Mouse (Mus musculus): Measurements from ENCODE around the gene Olfr287. TPM values are rescaled to one million over a fixed set of nuclear protein-coding genes. Genes with fewer than 3 reads are reported as not detected.
A peak's percentile ranks its signal among the peaks of the same experiment; 100 is the strongest.

Gene Olfr287
- total RNA-seq, 2 experiments from 2014 or later, result not detected

- intact Hi-C loops (cut with DNase I), result loop anchor here (5.0 to 10.0 kb wide), 2 partner anchors 79 to 206 kb away; partner anchors contain the start of genes Pfkm, Senp1 and Tmem106c
- no peak for DNase-seq (ENCODE audit: low spot score)
Observed at GRCm38 (mm10) chr15:98170917-98171316, 49.9 kb downstream of the Olfr287 start.

DNA sequence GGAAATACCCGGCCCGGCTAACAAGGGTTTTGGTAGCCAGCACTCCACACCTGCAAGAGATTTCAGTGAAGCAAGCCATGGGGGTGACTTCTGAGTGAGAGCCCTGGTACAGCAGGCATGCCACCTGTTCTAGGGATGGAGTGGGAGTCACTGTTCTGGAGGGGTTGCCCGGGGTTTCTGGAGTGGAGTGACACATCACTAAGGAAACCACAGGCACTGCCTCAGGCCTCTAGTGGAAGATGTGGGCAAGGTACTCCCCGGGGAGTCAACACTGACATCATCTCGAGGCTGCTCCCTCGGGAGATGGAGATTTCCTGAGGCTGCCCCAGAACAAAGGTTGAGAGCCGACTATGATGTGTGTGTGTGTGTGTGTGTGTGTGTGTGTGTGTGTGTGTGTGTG lies 50.5 kb downstream of the Olfr287 start:
- intact Hi-C loops (cut with DNase I), result loop anchor here (5.0 to 10.0 kb wide), 2 partner anchors 78 to 206 kb away; partner anchors contain the start of genes Pfkm, Senp1 and Tmem106c
- DNase-seq (ENCODE audit: low spot score), result no peak

- intact Hi-C loops (cut with DNase I), result no loop called here
- no peak for DNase-seq (ENCODE audit: low spot score)
Observed at GRCm38 (mm10) chr15:98168622-98169004, 52.2 kb downstream of the Olfr287 start.

GRCm38 (mm10) chr15:98167645-98168621 lies 52.9 kb downstream of the Olfr287 start:
- DNase-seq (ENCODE audit: low spot score), result peak; percentile 35
- intact Hi-C loops (cut with DNase I), result no loop called here

GRCm38 (mm10) chr15:98166963-98167644 lies 53.8 kb downstream of the Olfr287 start, which contains the start of gene Ccdc184:
Gene Ccdc184, plus strand, starts transcription at chr15:98167158.
- DNase-seq (ENCODE audit: low spot score), result no peak
- intact Hi-C loops (cut with DNase I), result no loop called here

GRCm38 (mm10) chr15:98165525-98165924 lies 55.3 kb downstream of the Olfr287 start, which contains the start of gene Asb8:
Gene Asb8, minus strand, starts transcription at chr15:98165625.
- intact Hi-C loops (cut with DNase I), result no loop called here
- DNase-seq (ENCODE audit: low spot score), result no peak

GRCm38 (mm10) chr15:98162561-98162960 lies 58.3 kb downstream of the Olfr287 start:
- intact Hi-C loops (cut with DNase I), result no loop called here
- DNase-seq (ENCODE audit: low spot score), result no peak

DNA sequence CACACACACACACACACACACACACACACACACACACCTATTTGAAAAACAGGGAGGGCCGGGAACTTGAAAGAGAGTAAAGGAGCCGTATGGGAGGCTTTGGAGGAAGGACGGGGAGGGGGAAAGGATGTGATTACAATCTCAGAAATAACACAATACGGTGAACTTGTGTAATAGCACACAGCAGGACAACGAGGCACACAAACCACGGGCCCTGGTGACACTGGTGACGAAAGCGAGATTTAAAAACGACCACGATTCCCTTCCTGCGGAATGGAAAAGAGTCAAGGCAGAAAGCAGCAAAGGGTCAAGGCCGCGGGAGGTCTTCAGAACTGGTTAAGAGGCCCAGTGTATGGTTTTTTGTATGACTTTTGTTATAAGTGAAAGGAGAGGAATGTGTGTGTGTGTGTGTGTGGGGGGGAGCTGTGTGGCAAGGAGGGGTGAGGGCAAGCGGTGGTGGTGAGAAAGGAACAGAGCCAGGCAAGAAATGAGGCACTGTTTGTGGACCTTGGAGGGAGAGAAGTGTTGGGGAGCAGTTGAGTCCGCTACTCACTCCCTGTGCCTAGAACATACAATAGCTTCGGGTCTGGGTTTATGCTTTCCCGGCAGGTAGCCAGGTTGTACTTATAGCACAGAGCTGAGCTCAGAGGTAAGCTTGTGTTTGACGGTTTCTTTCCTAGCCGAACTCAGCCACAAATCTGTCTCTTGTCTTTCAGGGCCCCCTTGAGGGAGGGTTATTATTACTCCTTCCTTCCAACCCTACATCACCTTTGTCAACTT lies 59.6 kb downstream of the Olfr287 start:
- intact Hi-C loops (cut with DNase I), result no loop called here
- DNase-seq (ENCODE audit: low spot score), result no peak

DNA sequence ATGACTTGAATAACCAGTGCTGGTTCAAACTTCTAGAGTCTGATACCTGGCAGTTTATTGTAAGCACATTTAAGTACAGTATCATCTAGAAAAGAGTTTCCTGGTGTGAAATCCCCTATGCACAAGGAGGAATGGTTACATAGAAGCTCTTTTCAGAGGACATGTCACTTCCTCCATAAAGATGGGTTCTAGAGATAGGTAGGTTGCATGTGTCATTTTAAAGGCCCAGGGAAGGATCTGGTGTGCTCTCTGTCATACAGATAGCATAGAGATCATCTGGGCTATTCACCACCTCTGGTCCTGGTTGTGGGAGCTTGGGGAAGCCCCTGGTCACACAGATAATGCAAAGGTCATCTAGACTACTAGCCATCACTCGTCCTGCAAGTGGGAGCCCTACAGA lies 63.6 kb downstream of the Olfr287 start:
- no peak for DNase-seq (ENCODE audit: low spot score)
- intact Hi-C loops (cut with DNase I), result no loop called here

Other genes starting within 250 kb of the Olfr287 start
- gene Col2a1, start 216.4 kb downstream of the Olfr287 start, total RNA-seq (2021), result under 1 TPM; 0.36 to 0.52 TPM
- 100 to 1,000 TPM; 887 to 925 TPM for gene Pfkm, start 128.5 kb downstream of the Olfr287 start, total RNA-seq (2021)
- 10 to 100 TPM in 1 of 2 experiments, 1 to 10 TPM in 1; 9.9 to 10.2 TPM for gene Senp1, start 127.3 kb downstream of the Olfr287 start, total RNA-seq (2021)
- gene Asb8, start 55.4 kb downstream of the Olfr287 start, total RNA-seq (2021), result 100 to 1,000 TPM; 102 to 106 TPM
- gene Ccdc184, start 53.9 kb downstream of the Olfr287 start, total RNA-seq (2021), result under 1 TPM; 0.81 to 0.91 TPM
- not detected for gene Olfr288, start 25.5 kb downstream of the Olfr287 start, total RNA-seq (2021)
- gene Gm44579, start 79 bp downstream of the Olfr287 start, total RNA-seq (2021), result not detected
- gene Olfr286, start 13.4 kb upstream of the Olfr287 start, total RNA-seq (2021), result not detected
- not detected for gene H1fnt, start 36.2 kb upstream of the Olfr287 start, total RNA-seq (2021)
- gene Zfp641, start 75.1 kb upstream of the Olfr287 start, total RNA-seq (2021), result 1 to 10 TPM; 5.3 to 6.2 TPM
- gene Olfr285, start 96.3 kb upstream of the Olfr287 start, total RNA-seq (2021), result not detected
- gene Olfr284, start 119.9 kb upstream of the Olfr287 start, total RNA-seq (2021), result not detected
- gene Olfr283, start 159.9 kb upstream of the Olfr287 start, total RNA-seq (2021), result not detected
- not detected for gene Olfr282, start 210.2 kb upstream of the Olfr287 start, total RNA-seq (2021)
- not detected for gene Olfr281, start 231.5 kb upstream of the Olfr287 start, total RNA-seq (2021)
- not detected for gene OR5BS1P, start 248.8 kb upstream of the Olfr287 start, total RNA-seq (2021)